Mouse (Mus musculus): ENCODE data around the gene Usp30.

- TF ChIP-seq CHD2 (IDR thresholded peaks at IDR 0.05; ENCODE audit: low read depth, low read length), result no peak
- TF ChIP-seq ZC3H11A (IDR thresholded peaks at IDR 0.05; ENCODE audit: borderline replicate concordance, low read depth, low read length), result 0 out of 2 replicates have a peak, but pooled peaks have one; percentile 1
- no peak for TF ChIP-seq HCFC1 (IDR thresholded peaks at IDR 0.05; ENCODE audit: borderline replicate concordance, insufficient read depth, low read length)
- TF ChIP-seq ZNF384 (IDR thresholded peaks at IDR 0.05; ENCODE audit: low read depth, low read length), result no peak
These were observed 5.6 kb downstream of the Usp30 start for GRCm38 (mm10) chr5:114070858-114071257.
